Mouse (Mus musculus): Measurements from ENCODE around the gene Armc7. TPM values are rescaled to one million over a fixed set of nuclear protein-coding genes. Genes with fewer than 3 reads are reported as not detected.

Armc7 gene
- polyA plus RNA-seq, 1 experiment = 3.0 TPM

DNA sequence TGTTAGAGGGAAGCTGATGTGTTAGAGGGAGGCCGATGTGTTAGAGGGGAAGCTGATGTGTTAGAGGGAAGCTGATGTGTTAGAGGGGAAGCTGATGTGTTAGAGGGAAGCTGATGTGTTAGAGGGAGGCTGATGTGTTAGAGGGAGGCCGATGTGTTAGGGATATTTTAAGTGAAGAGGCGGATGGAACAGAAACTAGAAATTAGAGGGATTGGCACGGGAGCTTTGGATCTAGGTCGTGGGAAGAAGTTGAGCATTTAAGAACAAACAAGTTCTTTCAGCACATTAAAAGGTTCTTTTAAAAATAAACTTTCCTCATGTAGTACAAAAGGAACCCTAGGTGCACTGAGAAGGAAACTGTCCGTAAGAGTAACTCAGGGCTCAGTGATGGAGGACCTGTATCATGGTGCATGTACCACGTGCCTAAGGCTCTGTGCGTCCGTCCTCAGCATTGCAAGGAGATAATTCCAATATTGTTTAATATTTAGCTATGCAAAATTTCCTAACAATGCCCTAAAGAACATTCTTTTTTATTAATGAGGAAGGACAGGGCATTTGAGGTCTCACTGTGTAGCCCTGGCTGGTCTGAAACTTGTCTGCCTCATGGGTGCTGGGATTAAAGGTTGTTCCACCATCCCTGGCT, 3.0 kb downstream of the Armc7 start:
- H3K27me3 ChIP-seq (ENCODE audit: control insufficient read depth, insufficient read depth, low read length, poor library complexity, severe bottlenecking) = no peaks in the 10 kb centered on the region
- no peak for TF ChIP-seq EP300 (IDR thresholded peaks at IDR 0.05; ENCODE audit: insufficient read depth, low read depth, low read length)
- TF ChIP-seq POLR2A (IDR thresholded peaks at IDR 0.05; ENCODE audit: insufficient read depth, low read length) = no peak
- no peak for TF ChIP-seq CTCF (IDR thresholded peaks at IDR 0.05; ENCODE audit: low read depth, low read length)
- no peak overlapping the region for H3K4me3 ChIP-seq (ENCODE audit: low read depth, low read length)

DNA sequence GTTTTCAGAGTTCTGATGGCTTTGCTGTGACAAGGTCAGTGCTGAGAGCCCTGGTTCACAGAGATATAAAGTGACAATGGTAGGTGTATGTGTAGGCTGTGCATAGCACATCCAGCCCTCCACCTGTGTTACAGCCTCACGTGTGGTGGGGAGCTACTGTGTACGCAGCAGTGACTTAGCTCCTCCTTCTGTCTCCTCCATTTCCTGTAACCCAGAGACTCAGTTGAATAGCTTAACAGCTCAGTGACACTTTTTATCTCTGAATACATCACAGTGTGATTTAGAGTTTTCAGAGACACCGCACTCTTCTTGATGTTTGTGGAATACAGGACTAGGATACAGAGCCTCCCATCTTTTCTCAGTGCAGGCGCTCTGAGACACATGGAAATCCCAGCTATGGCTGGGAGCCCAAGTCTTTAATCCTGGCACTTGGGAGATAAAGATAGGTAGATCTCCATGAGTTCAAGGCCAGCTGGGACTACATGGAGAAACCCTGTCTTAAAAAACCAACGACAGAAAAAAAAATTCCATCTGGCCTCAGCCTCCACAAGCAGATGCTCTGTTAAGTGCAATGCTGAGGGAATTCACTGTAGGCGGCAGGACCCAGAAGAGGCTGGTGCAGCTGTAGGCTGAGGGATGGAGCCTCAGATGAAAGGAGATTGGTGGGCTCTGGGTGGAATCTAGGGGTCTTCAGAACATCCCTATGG, 6.2 kb downstream of the Armc7 start:
- no peak overlapping the region for H3K27ac ChIP-seq (ENCODE audit: insufficient read depth, low read length)
- H3K9me3 ChIP-seq (replicated peaks; ENCODE audit: control insufficient read depth, insufficient read depth, low read length, poor library complexity, severe bottlenecking) = no peaks in the 10 kb centered on the region
- H3K4me1 ChIP-seq (ENCODE audit: control insufficient read depth, insufficient read depth, low read length) = peaks cover 2% of the 10 kb centered on the region
- no peak for TF ChIP-seq EP300 (IDR thresholded peaks at IDR 0.05; ENCODE audit: insufficient read depth, low read depth, low read length)
- TF ChIP-seq CTCF (IDR thresholded peaks at IDR 0.05; ENCODE audit: low read depth, low read length) = no peak
- TF ChIP-seq POLR2A (IDR thresholded peaks at IDR 0.05; ENCODE audit: insufficient read depth, low read length) = no peak
- H3K9ac ChIP-seq (ENCODE audit: low read depth, poor library complexity, severe bottlenecking) = no peak overlapping the region
- H3K27me3 ChIP-seq (ENCODE audit: control insufficient read depth, insufficient read depth, low read length, poor library complexity, severe bottlenecking) = no peaks in the 10 kb centered on the region
- H3K36me3 ChIP-seq (ENCODE audit: control insufficient read depth, insufficient read depth, low read length, poor library complexity, severe bottlenecking) = no peaks in the 10 kb centered on the region
- H3K4me3 ChIP-seq (ENCODE audit: low read depth, low read length) = no peak overlapping the region

More for the DNA sequence above, 3.0 kb downstream of the Armc7 start:
- Histone ChIP-seq H3K9me3 (replicated peaks; ENCODE audit: control insufficient read depth, insufficient read depth, low read length, poor library complexity, severe bottlenecking) (no peaks in the 10 kb centered on the region), H3K27ac (ENCODE audit: insufficient read depth, low read length) (no peak overlapping the region), H3K36me3 (ENCODE audit: control insufficient read depth, insufficient read depth, low read length, poor library complexity, severe bottlenecking) (no peaks in the 10 kb centered on the region), H3K4me1 (ENCODE audit: control insufficient read depth, insufficient read depth, low read length) (no peaks in the 10 kb centered on the region), H3K9ac (ENCODE audit: low read depth, poor library complexity, severe bottlenecking) (no peak overlapping the region)

DNA sequence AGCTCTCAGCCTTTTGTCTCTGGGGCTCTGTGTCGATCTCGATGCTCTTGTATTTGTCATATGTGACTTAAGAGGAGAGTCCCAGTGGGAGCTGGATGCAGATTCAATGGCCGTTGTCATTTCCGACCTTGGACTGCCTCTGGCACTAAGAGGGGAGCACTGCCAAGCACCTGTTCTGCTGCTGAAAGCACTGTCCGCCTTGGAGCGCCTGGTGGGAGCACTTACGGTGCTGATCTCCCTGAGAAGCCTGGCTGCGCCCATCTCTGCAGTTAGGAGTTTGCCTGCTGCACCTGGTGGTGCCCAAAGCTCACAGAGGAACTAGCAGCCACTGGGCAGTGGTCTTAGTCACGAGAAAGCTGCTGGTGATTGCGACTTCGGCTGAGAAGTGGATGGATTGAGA, 7.8 kb downstream of the Armc7 start:
- Histone ChIP-seq H3K4me1 (ENCODE audit: control insufficient read depth, insufficient read depth, low read length) (peaks cover 2% of the 10 kb centered on the region), H3K27ac (ENCODE audit: insufficient read depth, low read length) (no peak overlapping the region), H3K9ac (ENCODE audit: low read depth, poor library complexity, severe bottlenecking) (no peak overlapping the region), H3K4me3 (ENCODE audit: low read depth, low read length) (no peak overlapping the region), H3K9me3 (replicated peaks; ENCODE audit: control insufficient read depth, insufficient read depth, low read length, poor library complexity, severe bottlenecking) (no peaks in the 10 kb centered on the region), H3K36me3 (ENCODE audit: control insufficient read depth, insufficient read depth, low read length, poor library complexity, severe bottlenecking) (no peaks in the 10 kb centered on the region), H3K27me3 (ENCODE audit: control insufficient read depth, insufficient read depth, low read length, poor library complexity, severe bottlenecking) (no peaks in the 10 kb centered on the region)
- TF ChIP-seq POLR2A (IDR thresholded peaks at IDR 0.05; ENCODE audit: insufficient read depth, low read length) = no peak
- no peak for TF ChIP-seq EP300 (IDR thresholded peaks at IDR 0.05; ENCODE audit: insufficient read depth, low read depth, low read length)
- TF ChIP-seq CTCF (IDR thresholded peaks at IDR 0.05; ENCODE audit: low read depth, low read length) = no peak

DNA sequence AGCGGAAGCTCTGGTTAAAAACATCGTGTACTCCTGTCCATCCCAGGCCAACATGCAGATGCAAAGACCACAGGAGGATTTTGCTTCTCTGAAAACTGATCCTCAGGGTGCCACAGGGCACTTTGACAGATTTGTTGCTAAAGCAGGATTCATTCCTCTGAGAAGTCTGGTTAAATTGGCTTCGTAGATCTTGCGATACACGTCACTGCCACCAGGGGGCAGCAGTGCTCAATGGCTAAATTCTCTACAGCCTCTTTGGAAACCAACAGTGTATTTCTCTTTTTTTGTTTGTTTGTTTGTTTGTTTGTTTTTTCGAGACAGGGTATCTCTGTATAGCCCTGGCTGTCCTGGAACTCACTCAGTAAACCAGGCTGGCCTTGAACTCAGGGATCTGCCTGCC, 8.3 kb downstream of the Armc7 start:
- Histone ChIP-seq H3K4me3 (ENCODE audit: low read depth, low read length) (no peak overlapping the region), H3K9me3 (replicated peaks; ENCODE audit: control insufficient read depth, insufficient read depth, low read length, poor library complexity, severe bottlenecking) (no peaks in the 10 kb centered on the region), H3K9ac (ENCODE audit: low read depth, poor library complexity, severe bottlenecking) (no peak overlapping the region), H3K36me3 (ENCODE audit: control insufficient read depth, insufficient read depth, low read length, poor library complexity, severe bottlenecking) (no peaks in the 10 kb centered on the region), H3K27me3 (ENCODE audit: control insufficient read depth, insufficient read depth, low read length, poor library complexity, severe bottlenecking) (no peaks in the 10 kb centered on the region), H3K27ac (ENCODE audit: insufficient read depth, low read length) (no peak overlapping the region), H3K4me1 (ENCODE audit: control insufficient read depth, insufficient read depth, low read length) (peaks cover 2% of the 10 kb centered on the region)
- TF ChIP-seq POLR2A (IDR thresholded peaks at IDR 0.05; ENCODE audit: insufficient read depth, low read length) (no peak), EP300 (IDR thresholded peaks at IDR 0.05; ENCODE audit: insufficient read depth, low read depth, low read length) (no peak), CTCF (IDR thresholded peaks at IDR 0.05; ENCODE audit: low read depth, low read length) (peak; percentile 73)

DNA sequence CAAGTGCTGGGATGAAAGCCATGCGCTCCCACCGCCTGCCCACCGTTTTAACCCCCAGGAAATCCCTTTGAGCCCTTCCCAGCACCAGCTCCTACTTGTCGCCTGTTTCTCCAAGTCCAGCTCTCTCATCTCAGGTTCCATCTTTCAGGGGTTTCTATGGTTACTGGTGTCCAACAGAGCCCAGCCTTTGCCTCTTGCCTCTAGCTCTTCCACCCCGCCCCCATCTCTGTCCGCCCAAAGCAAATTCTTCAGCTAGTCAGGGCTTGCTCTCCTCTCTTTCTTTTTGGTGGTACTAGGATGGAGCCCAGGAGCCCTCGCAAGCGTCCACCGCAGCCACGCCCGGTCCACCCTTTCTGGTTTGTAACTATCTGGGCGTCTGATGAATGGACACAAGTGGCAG, 9.7 kb downstream of the Armc7 start:
- Histone ChIP-seq H3K4me1 (ENCODE audit: control insufficient read depth, insufficient read depth, low read length) (peaks cover 2% of the 10 kb centered on the region), H3K9ac (ENCODE audit: low read depth, poor library complexity, severe bottlenecking) (no peak overlapping the region), H3K27me3 (ENCODE audit: control insufficient read depth, insufficient read depth, low read length, poor library complexity, severe bottlenecking) (no peaks in the 10 kb centered on the region), H3K27ac (ENCODE audit: insufficient read depth, low read length) (peak overlapping the region; percentile 80), H3K9me3 (replicated peaks; ENCODE audit: control insufficient read depth, insufficient read depth, low read length, poor library complexity, severe bottlenecking) (no peaks in the 10 kb centered on the region), H3K4me3 (ENCODE audit: low read depth, low read length) (no peak overlapping the region), H3K36me3 (ENCODE audit: control insufficient read depth, insufficient read depth, low read length, poor library complexity, severe bottlenecking) (no peaks in the 10 kb centered on the region)
- 0 out of 2 replicates have a peak, but pooled peaks have one; percentile 39 for TF ChIP-seq EP300 (IDR thresholded peaks at IDR 0.05; ENCODE audit: insufficient read depth, low read depth, low read length)
- no peak for TF ChIP-seq POLR2A (IDR thresholded peaks at IDR 0.05; ENCODE audit: insufficient read depth, low read length)
- no peak for TF ChIP-seq CTCF (IDR thresholded peaks at IDR 0.05; ENCODE audit: low read depth, low read length)

DNA sequence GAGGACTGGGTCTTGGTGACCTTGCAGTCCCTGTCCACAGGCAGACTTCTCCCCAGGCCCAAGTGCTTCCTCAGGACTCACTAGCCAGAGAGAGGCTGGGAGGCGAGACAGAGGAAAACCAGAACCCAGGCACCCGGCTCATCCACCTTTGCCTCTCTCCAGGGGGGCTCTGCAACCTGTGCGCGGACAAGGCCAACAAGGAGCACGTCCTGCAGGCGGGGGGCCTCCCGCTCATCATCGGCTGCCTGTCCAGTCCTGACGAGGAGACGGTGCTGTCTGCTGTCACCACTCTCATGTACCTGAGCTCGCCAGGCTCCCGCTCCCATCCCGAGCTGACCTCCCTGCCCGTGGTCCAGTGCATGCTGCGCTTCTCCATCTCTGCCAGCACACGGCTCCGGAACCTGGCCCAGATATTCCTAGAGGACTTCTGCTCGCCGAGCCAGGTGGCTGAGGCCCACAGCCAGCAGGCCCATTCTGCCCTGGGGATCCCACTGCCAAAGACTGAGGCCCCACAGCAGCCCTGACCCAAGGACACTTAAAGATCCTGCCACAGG, 13.2 kb downstream of the Armc7 start:
- Histone ChIP-seq H3K27me3 (ENCODE audit: control insufficient read depth, insufficient read depth, low read length, poor library complexity, severe bottlenecking) (no peaks in the 10 kb centered on the region), H3K4me3 (ENCODE audit: low read depth, low read length) (no peak overlapping the region), H3K4me1 (ENCODE audit: control insufficient read depth, insufficient read depth, low read length) (peaks cover 2% of the 10 kb centered on the region), H3K36me3 (ENCODE audit: control insufficient read depth, insufficient read depth, low read length, poor library complexity, severe bottlenecking) (no peaks in the 10 kb centered on the region), H3K9me3 (replicated peaks; ENCODE audit: control insufficient read depth, insufficient read depth, low read length, poor library complexity, severe bottlenecking) (no peaks in the 10 kb centered on the region), H3K27ac (ENCODE audit: insufficient read depth, low read length) (no peak overlapping the region), H3K9ac (ENCODE audit: low read depth, poor library complexity, severe bottlenecking) (no peak overlapping the region)
- no peak for TF ChIP-seq POLR2A (IDR thresholded peaks at IDR 0.05; ENCODE audit: insufficient read depth, low read length)
- no peak for TF ChIP-seq EP300 (IDR thresholded peaks at IDR 0.05; ENCODE audit: insufficient read depth, low read depth, low read length)
- TF ChIP-seq CTCF (IDR thresholded peaks at IDR 0.05; ENCODE audit: low read depth, low read length) = no peak

All from ES-Bruce4 (cell line).